Mouse (Mus musculus) frontal cortex, postnatal 10 days (tissue): ENCODE measurements around the gene Col4a5.
A peak's percentile ranks its signal among the peaks of the same experiment; 100 is the strongest.

Experiments used
- DNase-seq, 2 experiments: peaks; one replicate each; pipeline ENCODE4 v3.0.0; 2022; ENCODE audit warnings: low spot score in 2 of 2, mixed read lengths in 1 of 2

Gene Col4a5

DNA sequence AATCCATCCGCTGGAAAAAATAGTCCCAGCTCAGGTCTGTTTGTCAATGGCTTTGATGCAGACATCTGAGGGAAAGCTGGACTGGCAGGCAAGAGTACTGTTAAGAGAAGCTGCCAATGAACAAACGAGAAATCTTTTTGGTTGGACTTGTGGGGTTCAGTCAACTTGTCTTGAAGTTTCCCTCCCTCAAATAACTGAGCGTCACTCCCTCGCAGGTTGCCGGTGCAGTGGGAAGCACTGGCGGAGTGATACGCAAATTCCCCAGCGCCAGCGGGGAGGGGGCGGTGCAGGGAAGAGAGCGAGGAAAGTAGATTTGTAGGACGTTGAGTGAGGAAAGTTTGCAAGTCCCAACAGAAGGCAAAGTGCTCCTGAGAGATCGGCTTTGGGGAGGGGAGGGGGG is at the start of gene Col4a5:
Gene Col4a5 (plus strand): TSS at position 276 of the 400 bp plus-strand sequence.
- peak; percentile 9 to 25 for DNase-seq

DNA sequence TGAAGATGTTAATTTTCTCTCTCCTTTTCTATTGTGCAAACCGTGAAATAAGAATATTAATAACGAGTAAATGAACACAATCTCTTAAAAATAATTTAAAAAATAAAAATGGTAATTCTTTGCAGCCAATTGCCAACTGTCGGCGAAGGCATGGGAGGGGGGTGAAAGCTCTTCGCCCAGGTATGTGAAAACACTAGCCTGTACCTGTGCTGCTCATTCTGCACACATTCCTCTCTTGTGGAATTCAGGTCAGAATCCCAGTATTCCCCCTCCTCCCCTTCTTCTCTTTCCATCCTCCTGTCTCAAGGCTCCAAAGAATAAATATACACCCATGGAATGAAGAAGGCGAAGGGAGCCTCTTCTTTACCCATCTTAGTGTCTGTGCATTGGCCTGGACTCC is 38.4 kb upstream of the Col4a5 start:
- DNase-seq = no peak

DNA sequence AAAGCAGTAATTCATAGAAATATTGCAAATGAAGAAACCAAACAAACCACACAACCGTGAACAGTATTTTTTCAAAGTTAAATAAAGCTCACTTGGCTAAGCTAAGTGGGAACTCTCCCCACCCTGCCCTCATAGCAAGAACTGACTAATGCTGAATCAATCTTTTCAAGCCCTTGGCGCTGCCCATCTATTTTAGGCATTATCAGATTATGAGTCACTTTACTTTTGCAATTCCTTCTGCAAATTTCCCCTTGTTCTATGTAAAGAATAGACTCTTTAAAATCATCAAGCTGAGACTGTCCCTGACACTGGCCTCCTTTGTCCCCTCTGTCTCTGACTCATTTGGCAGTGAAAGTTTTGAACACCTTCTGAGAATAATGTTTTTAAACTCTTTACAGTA is 35.8 kb upstream of the Col4a5 start:
- DNase-seq = no peak

DNA sequence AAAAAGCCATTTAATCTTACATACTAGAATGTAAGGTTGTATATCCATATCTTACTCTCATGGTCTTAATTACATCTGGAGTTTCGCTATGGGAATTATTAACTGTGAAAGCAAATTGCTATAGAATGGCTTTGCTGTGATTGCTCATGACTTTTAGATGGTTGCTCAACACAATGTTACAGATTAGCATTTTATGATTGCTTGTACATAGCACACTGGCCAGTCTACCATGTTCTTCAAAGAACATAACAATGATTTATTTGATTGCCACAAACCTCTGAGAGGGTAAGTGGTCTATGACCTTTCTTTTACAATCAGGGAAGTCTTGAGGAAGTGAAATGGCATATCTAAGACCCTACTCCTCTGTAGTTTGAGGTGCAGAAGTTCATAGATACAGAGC is 27.2 kb upstream of the Col4a5 start:
- no peak for DNase-seq

DNA sequence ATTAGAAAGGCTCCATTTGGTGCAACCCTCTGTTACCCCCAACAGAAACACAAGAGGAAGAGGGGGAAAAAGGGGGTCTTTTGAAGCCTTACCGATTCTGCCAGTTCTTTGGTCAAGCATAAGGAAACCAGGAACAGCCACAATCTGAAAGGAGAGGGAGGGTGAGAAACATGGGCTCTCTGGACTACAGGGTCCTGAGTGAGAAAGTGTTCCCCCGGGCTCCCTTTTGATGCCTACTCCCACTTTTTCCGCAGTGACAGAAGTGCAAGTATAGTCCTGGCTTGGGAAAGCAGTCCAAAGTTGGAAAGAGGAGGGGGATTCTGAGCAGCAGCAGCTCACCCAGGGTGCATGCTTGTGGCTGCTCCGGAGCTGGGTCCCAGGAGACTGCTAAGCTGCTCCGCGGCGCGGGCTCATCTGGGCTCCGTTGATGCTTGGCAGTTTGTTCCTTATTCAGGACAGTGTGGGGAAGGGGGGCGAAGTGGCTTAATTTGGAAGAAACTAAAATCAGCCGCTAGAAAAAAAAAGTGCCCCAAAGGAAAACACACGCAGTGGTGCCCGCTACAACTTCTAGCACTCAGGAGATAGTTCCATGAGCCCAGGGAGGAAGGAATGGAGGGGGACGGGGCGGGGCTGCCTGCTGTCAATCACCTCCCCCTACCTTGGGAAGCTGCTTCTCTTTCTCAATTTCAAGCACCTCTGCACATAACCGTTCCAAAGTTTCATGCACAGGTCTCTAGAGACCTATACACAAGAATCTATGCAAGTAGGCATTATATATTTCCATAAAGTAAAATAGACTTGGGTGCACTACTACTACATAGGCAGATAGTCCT is 1.5 kb upstream of the Col4a5 start, which contains the start of gene Col4a6:
Gene Col4a6 (minus strand): TSS at position 607 of the 833 bp plus-strand sequence.
- DNase-seq = no peak

DNA sequence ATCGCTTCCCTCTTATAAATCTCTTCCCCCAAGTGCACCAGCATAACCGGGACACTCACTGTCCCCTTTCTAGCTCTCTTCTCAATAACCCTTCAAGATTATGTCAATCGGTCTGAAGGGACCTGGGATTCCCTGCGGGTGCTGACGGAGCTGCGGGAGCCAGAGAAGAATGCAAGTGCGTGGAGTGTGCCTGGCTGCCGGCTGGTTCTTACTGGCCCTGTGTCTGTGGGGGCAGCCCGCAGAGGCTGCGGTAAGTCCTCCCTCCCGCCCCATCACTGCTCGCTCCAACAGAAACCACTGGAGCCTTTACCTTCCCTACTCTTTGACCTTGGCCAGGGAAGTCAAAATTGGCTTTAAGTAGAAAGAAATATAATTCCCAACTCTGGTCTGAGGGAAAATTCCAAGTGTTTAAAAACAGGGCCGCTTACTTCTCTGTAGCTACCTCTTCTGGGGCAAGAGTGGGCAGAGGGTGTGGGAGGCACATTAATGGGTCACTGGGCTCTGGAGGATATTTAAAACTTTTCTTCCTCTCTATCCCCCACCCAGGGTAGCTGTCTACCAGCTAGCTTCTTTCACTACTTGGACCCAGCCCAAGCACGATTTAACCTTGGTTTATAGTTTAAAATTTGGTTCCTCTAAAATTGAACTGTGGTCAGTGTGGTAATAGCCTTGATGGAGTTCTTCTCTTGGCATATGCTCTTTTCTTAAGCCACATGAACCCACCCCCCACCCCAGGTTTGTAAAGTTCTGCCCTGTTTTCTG is 562 bp downstream of the Col4a5 start:
- no peak for DNase-seq

DNA sequence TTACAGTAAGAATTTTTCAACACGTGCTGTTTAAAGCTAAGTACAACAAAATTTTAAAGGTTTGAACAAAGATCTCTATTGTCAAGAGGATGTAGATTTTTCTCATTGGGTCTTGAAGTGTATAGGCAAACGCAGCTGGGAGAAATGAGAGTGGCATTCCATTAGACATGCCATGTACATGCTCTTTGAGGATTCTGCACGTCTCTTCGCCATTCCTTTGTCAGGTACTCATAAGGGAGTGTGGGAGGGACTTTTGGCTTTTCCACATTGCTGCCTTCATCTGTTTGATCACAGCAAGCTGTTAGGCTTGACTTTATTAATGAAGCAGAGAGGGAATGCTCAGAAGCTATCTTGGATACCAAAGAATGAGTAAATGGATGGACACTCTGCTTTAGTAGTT is 19.4 kb downstream of the Col4a5 start:
- DNase-seq = no peak

DNA sequence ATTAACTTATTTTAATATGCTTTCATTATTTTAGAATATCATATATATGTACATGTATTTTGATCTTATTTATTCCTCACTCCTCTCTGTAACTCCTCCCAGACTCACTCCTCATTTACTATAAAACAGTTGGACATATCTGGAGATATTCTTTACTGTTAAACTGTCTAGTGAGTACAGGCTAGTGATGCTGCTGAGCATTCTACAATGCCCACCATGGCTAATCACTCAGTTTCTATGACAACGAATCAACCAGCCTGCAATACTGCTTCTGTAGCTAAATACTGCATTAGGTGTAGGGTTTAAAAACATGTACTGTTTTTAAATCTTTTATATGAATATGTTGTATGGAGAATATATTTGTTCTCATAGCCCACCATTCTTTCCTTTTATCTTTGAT is 27.9 kb downstream of the Col4a5 start:
- DNase-seq = no peak

DNA sequence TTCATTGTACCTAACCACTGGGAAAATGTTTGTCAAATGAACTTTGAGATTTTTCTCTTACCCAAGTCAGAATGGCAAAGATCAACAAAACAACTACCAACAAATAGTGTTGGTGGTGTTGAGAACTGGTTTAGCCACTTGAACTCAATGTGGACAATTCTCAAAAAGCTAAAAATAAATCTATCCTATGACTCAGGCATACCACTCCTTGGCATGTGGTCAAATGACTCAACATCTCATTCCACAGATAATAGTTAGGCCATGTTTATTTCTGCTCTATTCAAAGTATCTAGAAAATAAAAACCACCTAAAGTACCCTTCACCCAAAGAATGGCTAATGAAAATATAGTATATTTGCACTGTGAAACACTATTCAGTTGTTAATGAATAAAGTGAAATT is 58.3 kb downstream of the Col4a5 start:
- DNase-seq = no peak

DNA sequence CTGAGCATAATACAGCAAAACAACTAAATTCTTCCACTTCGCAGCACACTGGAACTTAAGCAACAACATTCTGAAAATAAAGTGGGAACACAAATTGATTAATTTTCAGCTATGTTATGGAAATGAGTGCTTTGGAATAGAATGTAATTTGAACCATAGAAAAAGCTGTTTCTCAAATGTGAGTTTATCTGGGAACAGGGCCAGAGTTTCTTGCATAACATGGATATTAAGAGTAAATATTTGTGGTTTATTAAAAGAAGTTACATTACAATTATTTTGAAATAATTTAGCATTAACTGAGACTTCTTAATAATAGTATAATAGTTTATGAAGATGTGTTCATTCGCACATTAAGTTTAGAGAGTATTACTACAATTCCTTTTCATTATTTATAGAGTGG is 72.3 kb downstream of the Col4a5 start:
- no peak for DNase-seq

DNA sequence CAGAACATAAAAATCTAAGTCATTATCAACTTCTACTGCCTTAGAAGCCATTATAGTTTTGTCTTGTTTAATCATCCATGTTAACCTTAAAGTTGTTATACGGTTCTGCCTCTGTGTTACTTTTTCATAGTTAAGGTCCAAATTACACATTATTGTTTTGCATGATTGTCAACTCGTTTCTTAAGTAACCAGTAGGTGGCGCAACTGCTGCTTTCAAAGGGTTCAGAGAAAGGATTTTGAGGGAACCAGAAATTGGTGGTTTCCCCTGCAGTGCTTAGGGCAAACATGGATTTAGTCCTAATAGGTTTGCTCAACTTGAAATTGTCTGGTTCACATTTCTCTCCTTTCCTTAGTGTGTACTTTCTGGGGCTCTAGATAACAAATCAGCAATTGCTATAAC is 115.1 kb downstream of the Col4a5 start:
- DNase-seq = no peak

DNA sequence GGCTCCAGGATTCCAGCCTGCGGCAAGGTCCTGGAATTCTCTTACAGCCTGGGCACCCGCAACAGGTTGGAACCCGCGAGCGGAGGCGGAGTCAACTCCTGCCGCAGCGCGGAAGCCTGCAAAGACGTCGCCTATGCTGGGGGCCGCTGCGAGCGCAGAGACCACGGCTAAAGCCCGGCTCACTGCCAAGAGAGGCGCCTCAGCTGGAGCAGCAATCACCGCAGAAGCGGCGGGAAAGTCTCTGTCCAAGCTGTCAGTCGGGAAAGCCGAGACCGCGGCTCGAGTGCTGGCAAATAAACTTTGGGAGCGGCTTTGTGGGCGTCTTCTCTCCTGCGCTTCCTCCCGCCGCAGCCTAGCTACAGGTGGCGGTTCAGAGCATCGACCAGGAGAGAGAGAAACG is 246.5 kb downstream of the Col4a5 start:
- DNase-seq = no peak

DNA sequence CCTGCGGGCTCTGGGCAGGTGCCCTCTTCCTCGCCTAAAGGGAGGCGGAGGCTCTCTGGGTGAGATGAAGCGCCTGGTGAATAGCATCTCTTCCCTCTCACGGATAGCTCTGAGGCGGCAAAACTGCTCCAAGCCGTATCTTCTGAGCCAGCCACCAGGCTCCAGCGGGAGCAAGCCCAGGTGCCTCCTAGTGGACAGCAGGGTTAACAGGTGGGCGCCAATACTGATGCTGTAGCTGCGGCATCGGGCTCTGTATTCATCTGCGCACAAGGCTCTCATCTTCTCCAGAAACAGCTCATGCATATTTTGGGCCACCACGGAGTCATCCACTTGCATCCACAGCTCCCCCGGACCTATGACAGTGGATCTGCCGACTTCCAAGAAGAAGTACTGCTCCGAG is 248.8 kb downstream of the Col4a5 start:
- no peak for DNase-seq

DNA sequence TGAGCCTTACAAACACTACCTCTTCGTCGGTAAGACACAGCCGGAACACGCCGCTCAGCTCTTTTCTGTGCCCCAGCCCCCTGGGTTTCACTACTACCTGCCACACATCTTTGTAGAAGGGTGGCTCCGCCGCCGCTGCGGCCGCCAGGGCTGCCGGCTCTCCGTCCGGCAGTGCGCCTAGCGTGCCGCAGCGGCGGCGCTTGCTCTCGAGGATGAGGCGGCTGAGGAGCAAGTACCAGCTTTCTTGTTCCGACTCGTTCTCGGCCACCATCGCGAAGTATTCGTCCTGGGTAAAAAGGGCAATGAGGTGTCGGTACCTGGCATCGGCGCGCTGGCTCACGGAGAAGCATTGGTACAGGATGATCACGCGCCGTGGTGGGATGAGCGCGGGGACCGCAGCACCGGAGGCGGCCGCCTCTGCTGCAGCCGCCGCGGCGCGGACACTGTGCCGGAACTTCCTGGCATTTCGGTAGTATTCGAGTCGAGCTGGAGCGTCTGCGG is 249.3 kb downstream of the Col4a5 start:
- no peak for DNase-seq

DNA sequence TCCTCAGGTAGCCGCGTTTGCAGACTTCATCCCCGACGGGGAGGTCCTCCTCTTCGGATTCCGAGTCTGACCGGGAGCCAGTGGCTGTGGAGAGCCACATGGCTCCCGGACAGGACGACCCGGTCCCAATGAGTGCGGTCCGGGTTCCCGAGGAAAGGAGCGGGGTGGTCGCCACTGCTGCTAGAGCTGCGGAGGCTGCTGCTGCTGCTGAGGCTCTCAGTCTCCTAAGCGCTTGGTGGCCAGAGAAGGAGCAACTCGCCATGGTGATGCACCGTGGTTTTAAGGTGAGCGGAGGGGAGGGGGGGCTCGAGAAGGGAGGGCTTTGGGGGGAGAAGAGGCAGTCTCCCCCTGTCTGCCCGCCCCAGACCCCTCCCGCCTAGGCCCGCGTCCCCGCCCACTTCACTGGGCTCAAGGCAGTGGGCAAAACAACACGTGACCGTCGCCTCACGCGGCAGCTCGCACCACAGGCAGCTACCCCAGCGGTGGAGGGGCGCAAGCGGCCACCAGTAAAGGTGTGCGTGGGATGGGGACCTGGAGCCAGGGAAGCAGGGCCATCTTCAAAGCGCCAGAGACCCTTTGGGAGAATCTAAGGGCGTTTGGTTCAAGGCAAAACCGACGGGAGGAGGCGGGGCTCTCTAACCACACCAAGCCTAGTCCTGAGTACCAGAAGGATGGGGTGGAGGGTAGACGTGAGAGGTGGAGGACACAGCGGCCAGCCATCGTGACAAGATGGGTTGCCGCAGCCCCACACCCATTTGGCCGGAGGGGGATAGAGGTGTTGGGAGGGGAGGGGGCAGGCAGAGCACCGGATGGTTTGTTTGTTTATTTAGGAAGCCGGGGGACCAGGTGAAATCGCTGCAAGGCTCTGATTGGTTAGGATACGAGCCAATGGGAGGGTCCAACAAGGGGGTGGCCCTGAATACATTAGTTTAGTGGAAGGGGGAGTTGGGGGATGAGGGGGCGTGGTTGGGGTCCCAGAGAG is 250.0 kb downstream of the Col4a5 start, which contains the start of gene Irs4:
Gene Irs4 (minus strand): TSS at position 327 of the 982 bp plus-strand sequence.
- DNase-seq = no peak

DNA sequence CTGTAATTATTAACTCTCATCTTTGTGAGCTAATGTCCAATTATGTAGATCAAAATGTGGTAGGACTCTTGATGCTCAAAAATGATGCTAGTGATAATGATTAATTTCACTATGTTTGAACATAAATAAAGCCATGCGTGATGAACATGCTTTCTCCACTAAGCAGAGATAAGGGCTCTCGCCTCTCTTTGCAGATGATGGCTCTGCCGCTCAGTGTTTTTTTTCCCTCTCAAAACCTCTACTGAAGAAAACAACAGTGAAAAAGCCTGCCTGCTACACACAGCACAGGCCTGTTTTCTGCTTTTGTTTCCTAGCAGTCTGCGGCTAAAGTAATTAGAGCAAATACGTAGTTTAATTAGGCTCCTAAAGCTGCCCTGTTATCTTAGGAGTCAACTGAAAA is 254.4 kb downstream of the Col4a5 start:
- DNase-seq = no peak
